In genomic region chr16:49801399-49801798, GRCm38 (mm10) we compare ENCODE assay signal across 12 mouse cellular contexts. TPM values are rescaled to one million over a fixed set of nuclear protein-coding genes. Genes with fewer than 3 reads are reported as not detected.
DNase-seq lines count a peak whose midpoint lies in the region; ATAC-seq and TF ChIP-seq lines count a peak whose summit lies in the region.
"Had no signal": no experiment of that assay in that cellular context is flagged by ENCODE, and none has a peak within 500 bp of the region (broad histone marks: within the 10 kb centered on the region; RNA-seq: fewer than 3 reads in every experiment).

No protein-coding gene starts in this region.

- no peak overlapping the region for H3K4me3 ChIP-seq in kidney, embryonic 14.5 days (ENCODE audit: low read length)
- no peak overlapping the region for H3K4me3 ChIP-seq in MEL (ENCODE audit: control insufficient read depth in 1 of 2, insufficient read depth in 1 of 2, low read depth in 2 of 2, low read length in 2 of 2)
- H3K4me3 ChIP-seq in liver, embryonic 16.5 days (ENCODE audit: low read depth, low read length), result no peak overlapping the region; the same call in 1 of the 2 replicates
- no peak overlapping the region for H3K4me3 ChIP-seq in embryonic facial prominence, embryonic 10.5 days
- H3K4me3 ChIP-seq: embryonic facial prominence, embryonic 15.5 days; heart, embryonic 12.5 days; midbrain, embryonic 10.5 days had no signal

- peaks cover 9% of the 10 kb centered on the region; the same call in 1 of the 2 replicates for H3K4me1 ChIP-seq in kidney, embryonic 14.5 days (ENCODE audit: control insufficient read depth, insufficient read depth, low read length)
- peaks cover 17 to 55% of the 10 kb centered on the region in 2 experiments for H3K4me1 ChIP-seq in MEL (ENCODE audit: control insufficient read depth in 1 of 2, insufficient read depth in 2 of 2, low read length in 2 of 2)
- peaks cover 71% of the 10 kb centered on the region for H3K4me1 ChIP-seq in liver, embryonic 16.5 days (ENCODE audit: control insufficient read depth, low read depth, low read length)
- peaks cover 29% of the 10 kb centered on the region for H3K4me1 ChIP-seq in embryonic facial prominence, embryonic 10.5 days

- 29% methylated on average over 5 of the region's 5 CpGs for WGBS in kidney, embryonic 14.5 days
- 41% methylated on average over 5 of the region's 5 CpGs for WGBS in liver, embryonic 16.5 days (ENCODE audit: insufficient replicate concordance)
- 67% methylated on average over 5 of the region's 5 CpGs for WGBS in embryonic facial prominence, embryonic 10.5 days

- no peak for TF ChIP-seq RAD21 in MEL (IDR thresholded peaks at IDR 0.05; ENCODE audit: low read depth, low read length)

- DNase-seq in kidney, postnatal 10 days, result peak; percentile 22
- peak; percentile 70 for DNase-seq in A20 (ENCODE audit: low read depth, low spot score)
- peak; percentile 55 for DNase-seq in MEL (ENCODE audit: low read depth, low spot score)
- no peak for DNase-seq in embryonic facial prominence, embryonic 10.5 days (ENCODE audit: low spot score)
- DNase-seq in frontal cortex, postnatal 10 days (ENCODE audit: low spot score in 2 of 2), result no peak
- DNase-seq: cerebellum, adult 8-10 months had no signal

- no peak overlapping the region for H3K4me2 ChIP-seq in kidney, embryonic 14.5 days (replicated peaks; ENCODE audit: low read depth, low read length)
- peak overlapping the region; percentile 44; the same call in 1 of the 2 replicates for H3K4me2 ChIP-seq in liver, embryonic 16.5 days (ENCODE audit: low read depth, low read length)
- H3K4me2 ChIP-seq: embryonic facial prominence, embryonic 15.5 days; heart, embryonic 12.5 days had no signal

- H3K27ac ChIP-seq in kidney, embryonic 14.5 days (ENCODE audit: low read depth, low read length), result no peak overlapping the region
- H3K27ac ChIP-seq in MEL (ENCODE audit: control insufficient read depth, low read depth, low read length), result peak overlapping the region; percentile 42
- peak overlapping the region; percentile 97 for H3K27ac ChIP-seq in liver, embryonic 16.5 days (ENCODE audit: low read length)
- H3K27ac ChIP-seq in embryonic facial prominence, embryonic 10.5 days (replicated peaks), result no peak overlapping the region
- H3K27ac ChIP-seq: embryonic facial prominence, embryonic 15.5 days; midbrain, embryonic 10.5 days had no signal

- TF ChIP-seq EP300 in MEL (IDR thresholded peaks at IDR 0.05; ENCODE audit: low read depth in 1 of 2, low read length in 2 of 2), result peak; percentile 8 to 15; a peak in 1 of 4 replicates

- H3K27me3 ChIP-seq in kidney, embryonic 14.5 days (ENCODE audit: control insufficient read depth, insufficient read depth, low read length), result no peaks in the 10 kb centered on the region; the same call in 1 of the 2 replicates
- H3K27me3 ChIP-seq in MEL (ENCODE audit: control insufficient read depth in 1 of 2, insufficient read depth in 2 of 2, low read length in 2 of 2), result no peaks in the 10 kb centered on the region
- no peaks in the 10 kb centered on the region for H3K27me3 ChIP-seq in liver, embryonic 16.5 days (ENCODE audit: control insufficient read depth, insufficient read depth, low read depth, low read length)
- 0 out of 2 replicates have a peak, but pooled peaks cover 4% of the 10 kb centered on the region for H3K27me3 ChIP-seq in embryonic facial prominence, embryonic 10.5 days (replicated peaks; ENCODE audit: low read depth, poor library complexity, severe bottlenecking)
- H3K27me3 ChIP-seq: embryonic facial prominence, embryonic 15.5 days; heart, embryonic 12.5 days had no signal

- TF ChIP-seq CTCF in MEL (IDR thresholded peaks at IDR 0.05 in 2 of 3, conservative IDR thresholded peaks at IDR 0.05 in 1 of 3; ENCODE audit: control insufficient read depth in 1 of 3, insufficient read depth in 1 of 3, low read depth in 2 of 3, low read length in 3 of 3, poor library complexity in 1 of 3, severe bottlenecking in 1 of 3), result no peak

- ATAC-seq in kidney, embryonic 14.5 days (ENCODE audit: low FRiP score, low TSS enrichment), result no peak; the same call in 1 of the 2 replicates
- no peak for ATAC-seq in liver, embryonic 16.5 days (ENCODE audit: low read depth)
- ATAC-seq: intestine, embryonic 16.5 days had no signal

- H3K79me2 ChIP-seq in MEL (ENCODE audit: control insufficient read depth, insufficient read depth, low read length, poor library complexity), result no peaks in the 10 kb centered on the region; the same call in 1 of the 2 replicates

- H3K36me3 ChIP-seq in kidney, embryonic 14.5 days (ENCODE audit: control insufficient read depth, insufficient read depth, low read length), result no peaks in the 10 kb centered on the region
- H3K36me3 ChIP-seq in MEL (ENCODE audit: control insufficient read depth in 1 of 2, insufficient read depth in 2 of 2, low read length in 2 of 2), result peaks cover 0 to 54% of the 10 kb centered on the region in 2 experiments; a peak in 2 of 4 replicates
- H3K36me3 ChIP-seq in liver, embryonic 16.5 days (ENCODE audit: control insufficient read depth, insufficient read depth), result no peaks in the 10 kb centered on the region
- H3K36me3 ChIP-seq in embryonic facial prominence, embryonic 10.5 days (replicated peaks), result no peaks in the 10 kb centered on the region
- H3K36me3 ChIP-seq: embryonic facial prominence, embryonic 15.5 days; heart, embryonic 12.5 days; midbrain, embryonic 10.5 days had no signal

- TF ChIP-seq POLR2A in MEL (IDR thresholded peaks at IDR 0.05; ENCODE audit: control insufficient read depth in 1 of 2, insufficient read depth in 1 of 2, low read depth in 1 of 2, low read length in 2 of 2, poor library complexity in 1 of 2), result no peak

- H3K9me3 ChIP-seq in kidney, embryonic 14.5 days (ENCODE audit: control insufficient read depth, low read length), result no peaks in the 10 kb centered on the region
- H3K9me3 ChIP-seq in MEL (replicated peaks; ENCODE audit: insufficient read depth, low read length), result no peaks in the 10 kb centered on the region
- H3K9me3 ChIP-seq in liver, embryonic 16.5 days (replicated peaks; ENCODE audit: control insufficient read depth, low read length), result no peaks in the 10 kb centered on the region
- H3K9me3 ChIP-seq in embryonic facial prominence, embryonic 10.5 days, result no peaks in the 10 kb centered on the region
- H3K9me3 ChIP-seq: embryonic facial prominence, embryonic 15.5 days; heart, embryonic 12.5 days; midbrain, embryonic 10.5 days had no signal

- no peak overlapping the region for H3K9ac ChIP-seq in kidney, embryonic 14.5 days (ENCODE audit: low read depth, low read length)
- H3K9ac ChIP-seq in MEL (ENCODE audit: control insufficient read depth, low read depth, low read length, poor library complexity, severe bottlenecking), result no peak overlapping the region
- peak overlapping the region; percentile 54 for H3K9ac ChIP-seq in liver, embryonic 16.5 days (ENCODE audit: low read depth, low read length)
- H3K9ac ChIP-seq: embryonic facial prominence, embryonic 15.5 days; heart, embryonic 12.5 days had no signal

TF ChIP-seq in MEL, 35 proteins besides CTCF, POLR2A, EP300 and RAD21:
- TF ChIP-seq NRF1 (IDR thresholded peaks at IDR 0.05; ENCODE audit: insufficient read depth, low read depth, low read length, poor library complexity, severe bottlenecking), result no peak
- TF ChIP-seq SIN3A (IDR thresholded peaks at IDR 0.05; ENCODE audit: low read length), result peak; percentile 30; the same call in 1 of the 2 replicates
- no peak for TF ChIP-seq E2F4 (IDR thresholded peaks at IDR 0.05; ENCODE audit: borderline replicate concordance, low read depth, low read length)
- TF ChIP-seq GABPA (IDR thresholded peaks at IDR 0.05; ENCODE audit: low read depth, low read length), result no peak
- TF ChIP-seq TAL1 (IDR thresholded peaks at IDR 0.05; ENCODE audit: low read length), result no peak
- TF ChIP-seq MAX (IDR thresholded peaks at IDR 0.05; ENCODE audit: low read length), result no peak
- TF ChIP-seq MXI1 (IDR thresholded peaks at IDR 0.05; ENCODE audit: low read depth, low read length), result no peak
- TF ChIP-seq JUND (IDR thresholded peaks at IDR 0.05; ENCODE audit: low read depth, low read length), result no peak
- peak; percentile 50 for TF ChIP-seq MAFK (IDR thresholded peaks at IDR 0.05; ENCODE audit: borderline replicate concordance, low read depth, low read length)
- no peak for TF ChIP-seq ZNF384 (IDR thresholded peaks at IDR 0.05; ENCODE audit: low read depth, low read length)
- 0 out of 2 replicates have a peak, but pooled peaks have one; percentile 36 for TF ChIP-seq ELF1 (IDR thresholded peaks at IDR 0.05; ENCODE audit: low read depth, low read length)
- no peak for TF ChIP-seq USF1 (IDR thresholded peaks at IDR 0.05; ENCODE audit: low read depth, low read length)
- TF ChIP-seq MAZ (IDR thresholded peaks at IDR 0.05; ENCODE audit: low read depth, low read length), result no peak
- TF ChIP-seq CHD1 (IDR thresholded peaks at IDR 0.05; ENCODE audit: low read depth, low read length), result no peak
- no peak for TF ChIP-seq UBTF (IDR thresholded peaks at IDR 0.05; ENCODE audit: borderline replicate concordance, insufficient read depth, low read depth, low read length)
- TF ChIP-seq MEF2A (IDR thresholded peaks at IDR 0.05; ENCODE audit: extremely low read depth, insufficient replicate concordance, low read depth, low read length, poor library complexity, severe bottlenecking), result no peak
- no peak for TF ChIP-seq SMC3 (IDR thresholded peaks at IDR 0.05; ENCODE audit: low read depth, low read length)

RNA-seq across cellular contexts. Expression of gene Cd47, which starts 1.1 kb away (rescaled TPM):
- polyA plus RNA-seq in kidney, embryonic 14.5 days (2014; fragmentation: Nextera tagmentation; extraction: Ambion mirVana), result 72.8 and 82.9 TPM in 2 replicates
- total RNA-seq in MEL (2012; rRNA removed), result 57.5 and 86.6 TPM in 2 replicates
- polyA plus RNA-seq in MEL (2012; ENCODE audit: insufficient read depth in 1 of 2, insufficient read length in 2 of 2, low read depth in 1 of 2, low replicate concordance in 2 of 2, missing spikeins in 1 of 2), result 10 to 100 TPM; 45.9 to 51.7 TPM
- 286 and 291 TPM in 2 replicates for polyA plus RNA-seq in liver, embryonic 16.5 days (2015; fragmentation: Nextera tagmentation; extraction: Ambion mirVana)
- 27.6 and 32.2 TPM in 2 replicates for polyA plus RNA-seq in embryonic facial prominence, embryonic 10.5 days (2016; fragmentation: Nextera tagmentation; extraction: Ambion mirVana)

Comparison
In these comparisons a context has a peak if more than half of its experiments do, and no peak if none do; other contexts are left out.
1. DNase-seq: peak in kidney, postnatal 10 days (single experiment), A20 (single experiment) and MEL (single experiment); none in embryonic facial prominence, embryonic 10.5 days (single experiment) and frontal cortex, postnatal 10 days (0 of 2).
2. H3K27ac ChIP-seq: peak in MEL (single experiment) and liver, embryonic 16.5 days (single experiment); none in kidney, embryonic 14.5 days (single experiment) and embryonic facial prominence, embryonic 10.5 days (single experiment).